Mouse (Mus musculus): ENCODE measurements around the gene Cd163. TPM values are rescaled to one million over a fixed set of nuclear protein-coding genes. Genes with fewer than 3 reads are reported as not detected.

The Cd163 gene
- polyA plus RNA-seq, 1 experiment from 2014 or later = 0.90 TPM

GRCm38 (mm10) chr6:124375435-124375884 is 71.0 kb downstream of the Cd163 start:
- Histone ChIP-seq H3K4me1 (ENCODE audit: insufficient read depth) (peaks cover 19% of the 10 kb centered on the region), H3K4me3 (ENCODE audit: low read depth, low read length) (no peak overlapping the region), H3K9me3 (ENCODE audit: low read length) (no peaks in the 10 kb centered on the region), H3K27me3 (ENCODE audit: insufficient read depth, low read length) (no peaks in the 10 kb centered on the region), H3K9ac (replicated peaks) (no peak overlapping the region), H3K27ac (ENCODE audit: low read depth) (peak overlapping the region; percentile 76), H3K36me3 (replicated peaks; ENCODE audit: insufficient read depth, low read length) (no peaks in the 10 kb centered on the region), H3K4me2 (ENCODE audit: low read depth, low read length) (peak overlapping the region; percentile 48)
- peak; percentile 86 for ATAC-seq
- peak; percentile 79 for TF ChIP-seq EP300 (IDR thresholded peaks at IDR 0.05; ENCODE audit: low read depth)
- TF ChIP-seq CTCF (IDR thresholded peaks at IDR 0.05; ENCODE audit: low read depth) = no peak
- 14% methylated on average over 11 of the region's 11 CpGs for WGBS (ENCODE audit: insufficient replicate concordance)
- DNase-seq = peak; percentile 65

DNA sequence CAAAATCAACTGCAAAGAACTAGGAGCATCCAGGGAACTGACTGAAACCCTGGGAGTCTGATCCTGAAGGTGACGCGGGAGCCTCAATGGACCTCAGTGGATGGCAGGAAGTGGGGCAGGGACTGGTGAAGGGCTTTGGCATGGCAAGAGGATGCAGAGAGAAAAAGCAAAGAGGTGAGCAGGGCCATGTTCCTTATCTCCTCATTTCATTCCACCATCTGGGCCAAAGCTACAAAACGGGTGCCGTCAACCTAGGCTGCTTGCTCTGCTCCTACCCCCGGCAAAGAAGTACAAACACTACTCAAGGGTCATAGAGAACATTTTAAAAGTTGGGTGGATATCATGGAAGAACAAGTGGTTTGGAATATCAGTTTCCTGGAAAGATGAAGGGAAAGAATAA is 71.9 kb downstream of the Cd163 start:
- H3K4me3 ChIP-seq (ENCODE audit: low read depth, low read length) = no peak overlapping the region
- DNase-seq = no peak
- H3K36me3 ChIP-seq (replicated peaks; ENCODE audit: insufficient read depth, low read length) = no peaks in the 10 kb centered on the region
- no peaks in the 10 kb centered on the region for H3K9me3 ChIP-seq (ENCODE audit: low read length)
- peak overlapping the region; percentile 48 for H3K4me2 ChIP-seq (ENCODE audit: low read depth, low read length)
- peaks cover 19% of the 10 kb centered on the region for H3K4me1 ChIP-seq (ENCODE audit: insufficient read depth)
- peak overlapping the region; percentile 76 for H3K27ac ChIP-seq (ENCODE audit: low read depth)
- ATAC-seq = peak; percentile 53
- 48% methylated on average over 5 of the region's 5 CpGs for WGBS (ENCODE audit: insufficient replicate concordance)
- peak; percentile 17; the same call in 1 of the 2 replicates for TF ChIP-seq EP300 (IDR thresholded peaks at IDR 0.05; ENCODE audit: low read depth)
- no peak for TF ChIP-seq CTCF (IDR thresholded peaks at IDR 0.05; ENCODE audit: low read depth)
- no peaks in the 10 kb centered on the region for H3K27me3 ChIP-seq (ENCODE audit: insufficient read depth, low read length)
- H3K9ac ChIP-seq (replicated peaks) = no peak overlapping the region

DNA sequence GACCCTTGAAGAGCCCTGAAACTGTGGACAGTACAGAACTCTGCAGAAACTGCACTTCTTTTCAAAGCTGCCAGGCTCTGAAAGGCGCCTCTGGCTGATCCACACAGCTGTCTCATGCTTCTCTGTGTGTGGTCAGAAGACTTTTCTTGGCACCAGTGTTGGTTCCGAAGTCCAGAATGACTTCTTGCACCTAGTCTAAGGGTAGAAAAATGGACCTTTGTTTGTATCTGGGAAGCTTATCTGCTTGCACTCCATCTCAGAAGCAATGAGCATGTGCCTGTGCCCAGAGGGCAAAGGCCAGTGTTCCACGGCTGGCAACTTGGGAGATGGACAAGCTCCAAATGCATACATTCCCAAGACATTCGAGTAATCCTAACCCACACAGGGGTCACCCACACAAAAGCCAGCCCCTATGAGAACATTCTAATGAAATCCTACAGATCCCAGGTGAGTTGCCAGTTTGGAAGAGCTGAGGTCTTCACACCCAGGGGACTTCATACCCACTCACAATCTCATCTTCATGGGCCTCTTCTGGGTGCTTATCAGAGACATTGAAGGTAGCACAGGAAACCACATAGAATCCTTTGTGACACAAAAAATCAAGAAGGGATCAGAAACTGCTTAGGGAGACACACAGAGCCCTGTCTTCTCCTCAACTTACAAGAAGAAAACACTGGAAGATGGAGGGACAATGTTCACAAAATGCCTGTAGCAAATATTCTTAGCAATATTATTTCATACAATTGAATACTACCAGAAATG is 73.2 kb downstream of the Cd163 start:
- TF ChIP-seq EP300 (IDR thresholded peaks at IDR 0.05; ENCODE audit: low read depth) (no peak), CTCF (IDR thresholded peaks at IDR 0.05; ENCODE audit: low read depth) (no peak)
- Histone ChIP-seq H3K36me3 (replicated peaks; ENCODE audit: insufficient read depth, low read length) (no peaks in the 10 kb centered on the region), H3K4me1 (ENCODE audit: insufficient read depth) (peaks cover 19% of the 10 kb centered on the region), H3K27me3 (ENCODE audit: insufficient read depth, low read length) (no peaks in the 10 kb centered on the region), H3K27ac (ENCODE audit: low read depth) (no peak overlapping the region), H3K9me3 (ENCODE audit: low read length) (no peaks in the 10 kb centered on the region), H3K9ac (replicated peaks) (no peak overlapping the region), H3K4me2 (ENCODE audit: low read depth, low read length) (no peak overlapping the region), H3K4me3 (ENCODE audit: low read depth, low read length) (no peak overlapping the region)
- ATAC-seq = no peak
- DNase-seq = no peak
- WGBS (ENCODE audit: insufficient replicate concordance) = 68% methylated on average over 4 of the region's 4 CpGs

- no peak overlapping the region for H3K9ac ChIP-seq (replicated peaks)
- peak; percentile 80 for TF ChIP-seq CTCF (IDR thresholded peaks at IDR 0.05; ENCODE audit: low read depth)
- no peak for TF ChIP-seq EP300 (IDR thresholded peaks at IDR 0.05; ENCODE audit: low read depth)
- 22% methylated on average over 10 of the region's 10 CpGs for WGBS (ENCODE audit: insufficient replicate concordance)
- no peak overlapping the region for H3K4me3 ChIP-seq (ENCODE audit: low read depth, low read length)
- H3K36me3 ChIP-seq (replicated peaks; ENCODE audit: insufficient read depth, low read length) = no peaks in the 10 kb centered on the region
- no peaks in the 10 kb centered on the region for H3K9me3 ChIP-seq (ENCODE audit: low read length)
- H3K27me3 ChIP-seq (ENCODE audit: insufficient read depth, low read length) = no peaks in the 10 kb centered on the region
- no peak overlapping the region for H3K27ac ChIP-seq (ENCODE audit: low read depth)
- ATAC-seq (no peak), DNase-seq (peak; percentile 69)
- no peak overlapping the region for H3K4me2 ChIP-seq (ENCODE audit: low read depth, low read length)
- peaks cover 19% of the 10 kb centered on the region for H3K4me1 ChIP-seq (ENCODE audit: insufficient read depth)
Observed at GRCm38 (mm10) chr6:124379331-124379730, 74.9 kb downstream of the Cd163 start.

Other genes starting within 250 kb of the Cd163 start
- not detected in 2 replicates for gene Vmn2r27, start 72.8 kb upstream of the Cd163 start, polyA plus RNA-seq (2015; fragmentation: Nextera tagmentation; extraction: Ambion mirVana)
- 31.6 and 32.5 TPM in 2 replicates for gene Pex5, start 110.4 kb downstream of the Cd163 start, polyA plus RNA-seq (2015; fragmentation: Nextera tagmentation; extraction: Ambion mirVana)
- gene Clstn3, start 160.1 kb downstream of the Cd163 start, polyA plus RNA-seq (2015; fragmentation: Nextera tagmentation; extraction: Ambion mirVana) = 1.8 TPM in 2 replicates
- gene C1rl, start 188.5 kb downstream of the Cd163 start, polyA plus RNA-seq (2015; fragmentation: Nextera tagmentation; extraction: Ambion mirVana) = 31.1 and 36.2 TPM in 2 replicates
- 63.0 and 65.0 TPM in 2 replicates for gene C1ra, start 207.7 kb downstream of the Cd163 start, polyA plus RNA-seq (2015; fragmentation: Nextera tagmentation; extraction: Ambion mirVana)
- gene C1s1, start 237.7 kb downstream of the Cd163 start, polyA plus RNA-seq (2015; fragmentation: Nextera tagmentation; extraction: Ambion mirVana) = 118 and 130 TPM in 2 replicates

All from liver, postnatal 0 days (tissue).